Comparison of ENCODE assay signal across 1 mouse cellular context in genomic region chr3:83879261-83880050, GRCm38 (mm10). TPM values are rescaled to one million over a fixed set of nuclear protein-coding genes. Genes with fewer than 3 reads are reported as not detected.
"Had no signal": no experiment of that assay in that cellular context is flagged by ENCODE, and none has a peak within 500 bp of the region (broad histone marks: within the 10 kb centered on the region; RNA-seq: fewer than 3 reads in every experiment).

No protein-coding gene starts in this region.

RNA-seq across cellular contexts. Expression of gene Tlr2, which starts 37.9 kb away (rescaled TPM):
- polyA plus RNA-seq: erythroblast, embryonic 14.5 days had no signal
